In genomic region chr13:48544867-48545266, GRCm38 (mm10) we compare ENCODE assay signal across 9 mouse cellular contexts. TPM values are rescaled to one million over a fixed set of nuclear protein-coding genes. Genes with fewer than 3 reads are reported as not detected.
A peak's percentile ranks its signal among the peaks of the same experiment; 100 is the strongest.
DNase-seq lines count a peak whose midpoint lies in the region; ATAC-seq and TF ChIP-seq lines count a peak whose summit lies in the region.
"Had no signal": no experiment of that assay in that cellular context is flagged by ENCODE, and none has a peak within 500 bp of the region (broad histone marks: within the 10 kb centered on the region; RNA-seq: fewer than 3 reads in every experiment).

No protein-coding gene starts in this region.

- TF ChIP-seq POLR2A in heart, adult 2 months (IDR thresholded peaks at IDR 0.05; ENCODE audit: insufficient read depth, low read depth, low read length) = no peak
- no peak for TF ChIP-seq POLR2A in ES-Bruce4 (IDR thresholded peaks at IDR 0.05; ENCODE audit: insufficient read depth, low read length)

- peak overlapping the region; percentile 96 for H3K27ac ChIP-seq in heart, adult 2 months
- H3K27ac ChIP-seq in ES-Bruce4 (ENCODE audit: insufficient read depth, low read length) = no peak overlapping the region
- H3K27ac ChIP-seq in heart, postnatal 0 days (ENCODE audit: low read depth) = peak overlapping the region; percentile 96
- peak overlapping the region; percentile 78 for H3K27ac ChIP-seq in macrophage

- no peak for TF ChIP-seq EP300 in heart, adult 2 months (IDR thresholded peaks at IDR 0.05; ENCODE audit: insufficient read depth, low read depth, low read length)
- no peak for TF ChIP-seq EP300 in ES-Bruce4 (IDR thresholded peaks at IDR 0.05; ENCODE audit: insufficient read depth, low read depth, low read length)
- no peak for TF ChIP-seq EP300 in heart, postnatal 0 days (IDR thresholded peaks at IDR 0.05; ENCODE audit: low read depth)

- H3K9me3 ChIP-seq in ES-Bruce4 (replicated peaks; ENCODE audit: control insufficient read depth, insufficient read depth, low read length, poor library complexity, severe bottlenecking) = no peaks in the 10 kb centered on the region
- no peaks in the 10 kb centered on the region for H3K9me3 ChIP-seq in heart, postnatal 0 days (replicated peaks; ENCODE audit: control insufficient read depth, low read length)

- no peak for DNase-seq in heart, adult 2 months
- DNase-seq in heart, postnatal 25 days (ENCODE audit: low spot score) = no peak
- DNase-seq in heart, postnatal 0 days (ENCODE audit: low spot score) = no peak
- no peak for DNase-seq in adrenal gland, postnatal 25 days
- DNase-seq in gastrocnemius, postnatal 10 days = no peak
- DNase-seq: cerebellum, adult 9-11 months had no signal

- peak overlapping the region; percentile 63 for H3K4me2 ChIP-seq in heart, postnatal 0 days (ENCODE audit: low read depth, low read length)

- H3K27me3 ChIP-seq in heart, adult 2 months (ENCODE audit: control insufficient read depth, insufficient read depth, low read length) = no peaks in the 10 kb centered on the region
- H3K27me3 ChIP-seq in ES-Bruce4 (ENCODE audit: control insufficient read depth, insufficient read depth, low read length, poor library complexity, severe bottlenecking) = no peaks in the 10 kb centered on the region
- no peaks in the 10 kb centered on the region for H3K27me3 ChIP-seq in heart, postnatal 0 days (ENCODE audit: control insufficient read depth, insufficient read depth, low read length)

- intact Hi-C loops in heart, adult 2 months (cut with DNase I) = loop anchor here (2.0 to 10.0 kb wide), 2 partner anchors 16 to 430 kb away; no protein-coding TSS in a partner anchor
- intact Hi-C loops in heart, postnatal 25 days (cut with DNase I) = loop anchor here (10.0 kb wide), 2 partner anchors 330 to 420 kb away; partner anchors contain the start of genes Fam120a and Phf2

- 8% methylated on average over 4 of the region's 4 CpGs for WGBS in heart, adult 2 months
- WGBS in heart, postnatal 0 days = 19% methylated on average over 4 of the region's 4 CpGs
- WGBS in macrophage (ENCODE audit: missing documents) = 32% methylated on average over 4 of the region's 4 CpGs

- H3K79me2 ChIP-seq in heart, adult 2 months (replicated peaks; ENCODE audit: control insufficient read depth, insufficient read depth, low read length) = peaks cover 2% of the 10 kb centered on the region; the same call in 1 of the 2 replicates
- H3K79me2 ChIP-seq in macrophage (ENCODE audit: inconsistent target) = peaks cover 66% of the 10 kb centered on the region

- no peak for ATAC-seq in heart, postnatal 0 days (ENCODE audit: insufficient read depth, low read depth)
- ATAC-seq in activated CD4-positive, CD25-positive, alpha-beta regulatory T cell, adult 4 months = no peak

- H3K4me1 ChIP-seq in heart, adult 2 months (ENCODE audit: control insufficient read depth, insufficient read depth, low read length) = peaks cover 14% of the 10 kb centered on the region
- H3K4me1 ChIP-seq in ES-Bruce4 (ENCODE audit: control insufficient read depth, insufficient read depth, low read length) = peaks cover 1% of the 10 kb centered on the region
- H3K4me1 ChIP-seq in heart, postnatal 0 days (ENCODE audit: control insufficient read depth, insufficient read depth) = peaks cover 39% of the 10 kb centered on the region

- peak overlapping the region; percentile 77 for H3K4me3 ChIP-seq in heart, adult 2 months
- H3K4me3 ChIP-seq in ES-Bruce4 (ENCODE audit: low read depth, low read length) (peak overlapping the region; percentile 74), macrophage (ENCODE audit: inconsistent target) (peak overlapping the region; percentile 84)
- H3K4me3 ChIP-seq in heart, postnatal 0 days (ENCODE audit: low read depth, low read length) = peak overlapping the region; percentile 98

- TF ChIP-seq CTCF in heart, adult 2 months (IDR thresholded peaks at IDR 0.05) = no peak
- no peak for TF ChIP-seq CTCF in ES-Bruce4 (IDR thresholded peaks at IDR 0.05; ENCODE audit: low read depth, low read length)
- no peak for TF ChIP-seq CTCF in heart, postnatal 0 days (IDR thresholded peaks at IDR 0.05; ENCODE audit: low read depth)

- no peak overlapping the region for H3K9ac ChIP-seq in heart, adult 2 months (ENCODE audit: low read depth, low read length)
- H3K9ac ChIP-seq in ES-Bruce4 (ENCODE audit: low read depth, poor library complexity, severe bottlenecking) = peak overlapping the region; percentile 83
- peak overlapping the region; percentile 99 for H3K9ac ChIP-seq in heart, postnatal 0 days (replicated peaks; ENCODE audit: low read depth, low read length)

- H3K36me3 ChIP-seq in heart, adult 2 months (ENCODE audit: control insufficient read depth, insufficient read depth, low read length) = peaks cover 35% of the 10 kb centered on the region
- H3K36me3 ChIP-seq in ES-Bruce4 (ENCODE audit: control insufficient read depth, insufficient read depth, low read length, poor library complexity, severe bottlenecking) (peaks cover 4% of the 10 kb centered on the region; the same call in 1 of the 2 replicates), macrophage (ENCODE audit: inconsistent target) (no peaks in the 10 kb centered on the region)
- no peaks in the 10 kb centered on the region for H3K36me3 ChIP-seq in heart, postnatal 0 days (replicated peaks; ENCODE audit: control insufficient read depth, insufficient read depth, low read length)

RNA-seq across cellular contexts. Expression of gene A830005F24Rik, which starts 31.5 kb away (rescaled TPM):
- total RNA-seq in heart, adult 2 months (2021) = under 1 TPM in 1 of 2 experiments, not detected in 1; 0.30 TPM
- 0.23 TPM in 1 of 2 replicates, not detected in the other for polyA plus RNA-seq in heart, adult 2 months (2012; rRNA removed)
- total RNA-seq in heart, postnatal 25 days (2021) = not detected
- polyA plus RNA-seq in ES-Bruce4 (2011; ENCODE audit: insufficient read depth, insufficient read length, low read depth, missing spikeins) (not detected in 2 replicates), macrophage (2018) (0.46 to 0.53 TPM in 2 of 3 replicates, not detected in the other)
- not detected in 2 replicates for total RNA-seq in heart, postnatal 0 days (2014; rRNA removed; ENCODE audit: low replicate concordance)
- polyA plus RNA-seq in heart, postnatal 0 days (2015; fragmentation: Nextera tagmentation; extraction: Ambion mirVana) = 0.20 and 0.21 TPM in 2 replicates
- 1 to 10 TPM in 1 of 26 experiments, not detected in 25; 1.0 TPM for total RNA-seq in macrophage (2018; cell fraction: chromatin; rRNA removed)
- under 1 TPM in 19 of 26 experiments, not detected in 7; 0.14 to 0.64 (median 0.37) TPM for total RNA-seq in macrophage (2018; cell fraction: cytosol; rRNA removed)
- total RNA-seq in macrophage (2018; cell fraction: nucleus; rRNA removed) = under 1 TPM in 1 of 26 experiments, not detected in 25; 0.77 TPM
- polyA plus RNA-seq in activated CD4-positive, CD25-positive, alpha-beta regulatory T cell, adult 4 months (2017; shearing (Covaris generic)) = 1 to 10 TPM; 6.5 to 6.8 TPM
- not detected in 2 replicates for total RNA-seq in adrenal gland, postnatal 25 days (2021)
- total RNA-seq in gastrocnemius, postnatal 10 days (2021) = not detected

RNA-seq across cellular contexts. Expression of gene Zfp169, which starts 31.6 kb away (rescaled TPM):
- 1 to 10 TPM; 5.0 to 7.0 TPM for total RNA-seq in heart, adult 2 months (2021)
- 4.2 and 7.2 TPM in 2 replicates for polyA plus RNA-seq in heart, adult 2 months (2012; rRNA removed)
- 1 to 10 TPM; 4.6 to 5.0 TPM for total RNA-seq in heart, postnatal 25 days (2021)
- polyA plus RNA-seq in ES-Bruce4 (2011; ENCODE audit: insufficient read depth, insufficient read length, low read depth, missing spikeins) = 4.4 and 10.8 TPM in 2 replicates
- 3.8 and 4.3 TPM in 2 replicates for total RNA-seq in heart, postnatal 0 days (2014; rRNA removed; ENCODE audit: low replicate concordance)
- polyA plus RNA-seq in heart, postnatal 0 days (2015; fragmentation: Nextera tagmentation; extraction: Ambion mirVana) = 0.93 and 1.0 TPM in 2 replicates
- total RNA-seq in macrophage (2018; cell fraction: chromatin; rRNA removed) = 10 to 100 TPM in 21 of 26 experiments, 1 to 10 TPM in 5; 4.0 to 62.0 (median 33.5) TPM
- total RNA-seq in macrophage (2018; cell fraction: cytosol; rRNA removed) = 1 to 10 TPM in 24 of 26 experiments, under 1 TPM in 2; 0.81 to 8.4 (median 4.0) TPM
- 10 to 100 TPM in 20 of 26 experiments, 1 to 10 TPM in 6; 3.2 to 55.9 (median 27.6) TPM for total RNA-seq in macrophage (2018; cell fraction: nucleus; rRNA removed)
- polyA plus RNA-seq in macrophage (2018) = 3.9 to 5.8 TPM (median 5.4 TPM) in 3 replicates
- 10 to 100 TPM; 11.4 to 14.6 TPM for polyA plus RNA-seq in activated CD4-positive, CD25-positive, alpha-beta regulatory T cell, adult 4 months (2017; shearing (Covaris generic))
- total RNA-seq in adrenal gland, postnatal 25 days (2021) = 9.4 and 12.2 TPM in 2 replicates
- total RNA-seq in gastrocnemius, postnatal 10 days (2021) = 1 to 10 TPM; 2.8 to 3.1 TPM
